22 mouse cellular contexts compared by ENCODE assay signal in genomic region chr19:14970161-14970560, GRCm38 (mm10).
A peak's percentile ranks its signal among the peaks of the same experiment; 100 is the strongest.
DNase-seq lines count a peak whose midpoint lies in the region; ATAC-seq and TF ChIP-seq lines count a peak whose summit lies in the region.
"Had no signal": no experiment of that assay in that cellular context is flagged by ENCODE, and none has a peak within 500 bp of the region (broad histone marks: within the 10 kb centered on the region; RNA-seq: fewer than 3 reads in every experiment).

No protein-coding gene starts in this region.

- H3K27ac ChIP-seq in lung, embryonic 14.5 days (ENCODE audit: low read depth) = no peak overlapping the region
- no peak overlapping the region for H3K27ac ChIP-seq in embryonic facial prominence, embryonic 11.5 days (replicated peaks; ENCODE audit: low read depth, low read length)
- no peak overlapping the region for H3K27ac ChIP-seq in heart, embryonic 10.5 days
- H3K27ac ChIP-seq: embryonic facial prominence, embryonic 15.5 days; forebrain, embryonic 15.5 days; heart, adult 2 months; heart, embryonic 13.5 days; hindbrain, embryonic 12.5 days; hindbrain, postnatal 0 days had no signal

- no peaks in the 10 kb centered on the region for H3K4me1 ChIP-seq in lung, embryonic 14.5 days (ENCODE audit: insufficient read depth)
- H3K4me1 ChIP-seq in embryonic facial prominence, embryonic 11.5 days (ENCODE audit: control insufficient read depth, insufficient read depth, low read length) = no peaks in the 10 kb centered on the region
- H3K4me1 ChIP-seq in heart, embryonic 10.5 days = no peaks in the 10 kb centered on the region
- H3K4me1 ChIP-seq: embryonic facial prominence, embryonic 15.5 days; forebrain, embryonic 15.5 days; heart, embryonic 13.5 days; hindbrain, embryonic 12.5 days had no signal

- peak; percentile 54 for DNase-seq in lung, embryonic 14.5 days
- no peak for DNase-seq in lung, postnatal 36 days
- DNase-seq in embryo, embryonic 10.5 days (ENCODE audit: low spot score) = peak; percentile 52
- peak; percentile 87 for DNase-seq in embryonic facial prominence, embryonic 11.5 days (ENCODE audit: low spot score)
- DNase-seq in heart, embryonic 10.5 days (ENCODE audit: low spot score) = no peak
- DNase-seq: adrenal gland, adult 8-10 months; adrenal gland, postnatal 36 days; cerebellum, adult 11 months; cerebellum, adult 8-10 months; cerebellum, postnatal 14 days; gastrocnemius, postnatal 10 days; heart, adult 2 months; heart, postnatal 4 days; kidney, adult 11 months had no signal

- H3K4me3 ChIP-seq in lung, embryonic 14.5 days (ENCODE audit: low read depth, low read length) = no peak overlapping the region
- H3K4me3 ChIP-seq in embryonic facial prominence, embryonic 11.5 days (ENCODE audit: low read depth, low read length) = no peak overlapping the region
- H3K4me3 ChIP-seq in heart, embryonic 10.5 days = no peak overlapping the region
- H3K4me3 ChIP-seq: embryonic facial prominence, embryonic 15.5 days; erythroblast, embryonic 14.5 days; forebrain, embryonic 15.5 days; heart, adult 2 months; heart, embryonic 13.5 days; hindbrain, embryonic 12.5 days had no signal

- no peaks in the 10 kb centered on the region for H3K27me3 ChIP-seq in lung, embryonic 14.5 days (ENCODE audit: insufficient read depth, low read length)
- no peaks in the 10 kb centered on the region for H3K27me3 ChIP-seq in embryonic facial prominence, embryonic 11.5 days (ENCODE audit: control insufficient read depth, insufficient read depth, low read length)
- no peaks in the 10 kb centered on the region for H3K27me3 ChIP-seq in heart, embryonic 10.5 days (ENCODE audit: insufficient read depth, poor library complexity, severe bottlenecking)
- H3K27me3 ChIP-seq: embryonic facial prominence, embryonic 15.5 days; forebrain, embryonic 15.5 days; hindbrain, embryonic 12.5 days had no signal

- H3K9me3 ChIP-seq in lung, embryonic 14.5 days (ENCODE audit: low read depth, low read length) = no peaks in the 10 kb centered on the region
- no peaks in the 10 kb centered on the region for H3K9me3 ChIP-seq in embryonic facial prominence, embryonic 11.5 days (replicated peaks; ENCODE audit: control insufficient read depth, low read length)
- no peaks in the 10 kb centered on the region for H3K9me3 ChIP-seq in heart, embryonic 10.5 days
- H3K9me3 ChIP-seq: embryonic facial prominence, embryonic 15.5 days; forebrain, embryonic 15.5 days; heart, embryonic 13.5 days; hindbrain, embryonic 12.5 days had no signal

- H3K4me2 ChIP-seq in lung, embryonic 14.5 days = no peak overlapping the region
- no peak overlapping the region for H3K4me2 ChIP-seq in embryonic facial prominence, embryonic 11.5 days (ENCODE audit: low read depth, low read length)
- H3K4me2 ChIP-seq: embryonic facial prominence, embryonic 15.5 days; forebrain, embryonic 15.5 days; heart, embryonic 13.5 days; hindbrain, embryonic 12.5 days had no signal

- TF ChIP-seq CTCF in lung, embryonic 14.5 days (IDR thresholded peaks at IDR 0.05; ENCODE audit: low read depth) = no peak

- ATAC-seq in lung, embryonic 14.5 days (ENCODE audit: insufficient read depth) = peak; percentile 14; the same call in 1 of the 2 replicates
- ATAC-seq in embryonic facial prominence, embryonic 11.5 days (replicated peaks; ENCODE audit: insufficient number of reproducible peaks, low FRiP score, low TSS enrichment, low read depth) = peak; percentile 76
- ATAC-seq in erythroid progenitor cell, adult 5-6 weeks (replicated peaks; ENCODE audit: low FRiP score, poor library complexity, severe bottlenecking) = no peak
- ATAC-seq in megakaryocyte progenitor cell, adult 5-6 weeks (replicated peaks; ENCODE audit: poor library complexity) = no peak
- ATAC-seq: forebrain, embryonic 15.5 days; hindbrain, postnatal 0 days had no signal

- H3K9ac ChIP-seq in lung, embryonic 14.5 days = no peak overlapping the region
- H3K9ac ChIP-seq in embryonic facial prominence, embryonic 11.5 days (replicated peaks; ENCODE audit: low read length) = no peak overlapping the region
- H3K9ac ChIP-seq: embryonic facial prominence, embryonic 15.5 days; forebrain, embryonic 15.5 days; heart, embryonic 13.5 days; hindbrain, embryonic 12.5 days had no signal

- H3K36me3 ChIP-seq in lung, embryonic 14.5 days (ENCODE audit: insufficient read depth) = no peaks in the 10 kb centered on the region
- H3K36me3 ChIP-seq in embryonic facial prominence, embryonic 11.5 days (replicated peaks; ENCODE audit: control insufficient read depth, insufficient read depth, low read depth, low read length) = no peaks in the 10 kb centered on the region
- no peaks in the 10 kb centered on the region for H3K36me3 ChIP-seq in heart, embryonic 10.5 days
- H3K36me3 ChIP-seq: embryonic facial prominence, embryonic 15.5 days; forebrain, embryonic 15.5 days; heart, embryonic 13.5 days; hindbrain, embryonic 12.5 days had no signal

- WGBS in lung, embryonic 14.5 days = 14% methylated on average over 1 of the region's 1 CpGs
- 11% methylated on average over 1 of the region's 1 CpGs for WGBS in embryonic facial prominence, embryonic 11.5 days
- WGBS in heart, embryonic 10.5 days = 40% methylated on average over 1 of the region's 1 CpGs

Comparison
In these comparisons a context has a peak if more than half of its experiments do, and no peak if none do; other contexts are left out.
1. DNase-seq: peak in lung, embryonic 14.5 days (single experiment), embryo, embryonic 10.5 days (single experiment) and embryonic facial prominence, embryonic 11.5 days (single experiment); none in lung, postnatal 36 days (single experiment) and heart, embryonic 10.5 days (single experiment).
2. ATAC-seq: peak in lung, embryonic 14.5 days (single experiment) and embryonic facial prominence, embryonic 11.5 days (single experiment); none in erythroid progenitor cell, adult 5-6 weeks (single experiment) and megakaryocyte progenitor cell, adult 5-6 weeks (single experiment).